Mouse (Mus musculus) left cerebral cortex, adult 9 months (tissue): Measurements from ENCODE around the gene Prex1.

Source experiments
- DNase-seq, 2 experiments: peaks; one replicate each; pipeline ENCODE4 v3.0.0; 2022; ENCODE audit warnings: low spot score in 2 of 2

The Prex1 gene

GRCm38 (mm10) chr2:166662595-166663160 lies 51.0 kb downstream of the Prex1 start:
- DNase-seq: peak in 1 of 2 experiments; percentile 60

GRCm38 (mm10) chr2:166661971-166662370 lies 51.7 kb downstream of the Prex1 start:
- no peak for DNase-seq

- no peak for DNase-seq
Observed at GRCm38 (mm10) chr2:166661498-166661897, 52.1 kb downstream of the Prex1 start.

GRCm38 (mm10) chr2:166658380-166658779 lies 55.3 kb downstream of the Prex1 start:
- no peak for DNase-seq

GRCm38 (mm10) chr2:166657451-166658011 lies 56.1 kb downstream of the Prex1 start:
- DNase-seq: no peak

- no peak for DNase-seq
Observed at GRCm38 (mm10) chr2:166656630-166657029, 57.0 kb downstream of the Prex1 start.

GRCm38 (mm10) chr2:166655727-166656520 lies 57.7 kb downstream of the Prex1 start:
- DNase-seq: no peak

GRCm38 (mm10) chr2:166655308-166655707 lies 58.3 kb downstream of the Prex1 start:
- DNase-seq: no peak

- no peak for DNase-seq
Observed at GRCm38 (mm10) chr2:166654875-166655274, 58.8 kb downstream of the Prex1 start.

GRCm38 (mm10) chr2:166653564-166653963 lies 60.1 kb downstream of the Prex1 start:
- no peak for DNase-seq

GRCm38 (mm10) chr2:166652672-166653071 lies 61.0 kb downstream of the Prex1 start:
- DNase-seq: no peak

GRCm38 (mm10) chr2:166651317-166652030 lies 62.2 kb downstream of the Prex1 start:
- no peak for DNase-seq

GRCm38 (mm10) chr2:166650414-166650813 lies 63.2 kb downstream of the Prex1 start:
- DNase-seq: peak in 1 of 2 experiments; percentile 56

GRCm38 (mm10) chr2:166647242-166647641 lies 66.4 kb downstream of the Prex1 start:
- no peak for DNase-seq

- DNase-seq: no peak
Observed at GRCm38 (mm10) chr2:166646434-166647088, 67.1 kb downstream of the Prex1 start.

GRCm38 (mm10) chr2:166644816-166645215 lies 68.8 kb downstream of the Prex1 start:
- DNase-seq: no peak

- DNase-seq: peak; percentile 73 to 84
Observed at GRCm38 (mm10) chr2:166642581-166642987, 71.0 kb downstream of the Prex1 start.

- no peak for DNase-seq
Observed at GRCm38 (mm10) chr2:166639750-166640149, 73.9 kb downstream of the Prex1 start.

GRCm38 (mm10) chr2:166638947-166639641 lies 74.5 kb downstream of the Prex1 start:
- DNase-seq: no peak

- DNase-seq: no peak
Observed at GRCm38 (mm10) chr2:166638079-166638800, 75.4 kb downstream of the Prex1 start.

- DNase-seq: no peak
Observed at GRCm38 (mm10) chr2:166637673-166637990, 76.0 kb downstream of the Prex1 start.
